Mouse (Mus musculus) heart, adult 2 months (tissue): ENCODE measurements around the gene Chm.

Experiments used
- CTCF ChIP-seq: fragments of 200-600 bp; IDR thresholded peaks from 2 replicates; pipeline ENCODE4 v1.8.1; 2022; ENCODE audit warnings: antibody characterized with exemption, mild to moderate bottlenecking, moderate library complexity
- POLR2A ChIP-seq: fragments of 200-500 bp; IDR thresholded peaks from 2 replicates; pipeline ENCODE4 v1.6.1; 2011; ENCODE audit warnings: mild to moderate bottlenecking, low read depth, low read length, control low read depth; ENCODE audit not compliant: insufficient read depth

GRCm38 (mm10) chrX:113185230-113185985 is at the start of gene Chm:
- TF ChIP-seq POLR2A (peak; percentile 77), CTCF (no peak)
